Mouse (Mus musculus) E14TG2a.4 (cell line): ENCODE data around the gene Clcn2.
A peak's percentile ranks its signal among the peaks of the same experiment; 100 is the strongest.

Source experiments
- H3K27me3 ChIP-seq: 2 replicates; pipeline ENCODE4 v1.6.1; 2014; ENCODE audit warnings: low read length, control low read depth; ENCODE audit not compliant: insufficient read depth
- H3K36me3 ChIP-seq: 2 replicates; pipeline ENCODE4 v1.6.1; 2014; ENCODE audit warnings: low read length, control low read depth; ENCODE audit not compliant: insufficient read depth
- H3K4me1 ChIP-seq: replicated peaks from 2 replicates; pipeline ENCODE4 v1.6.1; 2014; ENCODE audit warnings: low read depth, low read length, control low read depth
- H3K4me3 ChIP-seq: replicated peaks from 2 replicates; pipeline ENCODE4 v1.5.1; 2014; ENCODE audit warnings: mild to moderate bottlenecking, low read length
- H3K9me3 ChIP-seq: 2 replicates; pipeline ENCODE4 v1.6.1; 2014; ENCODE audit warnings: low read length, control low read depth
- CTCF ChIP-seq: conservative IDR thresholded peaks from 2 replicates; pipeline ENCODE4 v1.5.1; 2014; ENCODE audit warnings: low read length
- NANOG ChIP-seq: IDR thresholded peaks from 2 replicates; pipeline ENCODE4 v1.6.1; 2014; ENCODE audit warnings: borderline replicate concordance, low read length, mixed read lengths
- POU5F1 ChIP-seq: IDR thresholded peaks from 2 replicates; pipeline ENCODE4 v1.6.1; 2014; ENCODE audit warnings: low read length, borderline replicate concordance

Gene Clcn2

GRCm38 (mm10) chr16:20726384-20726783 lies 8.8 kb upstream of the Clcn2 start:
- Histone ChIP-seq H3K9me3 (no peaks in the 10 kb centered on the region), H3K36me3 (peaks cover 42% of the 10 kb centered on the region), H3K27me3 (no peaks in the 10 kb centered on the region), H3K4me1 (peaks cover 86% of the 10 kb centered on the region), H3K4me3 (no peak overlapping the region)
- TF ChIP-seq CTCF (no peak), NANOG (no peak), POU5F1 (no peak)

GRCm38 (mm10) chr16:20725750-20726149 lies 8.2 kb upstream of the Clcn2 start:
- Histone ChIP-seq H3K36me3 (peaks cover 48% of the 10 kb centered on the region), H3K27me3 (no peaks in the 10 kb centered on the region), H3K4me1 (peaks cover 87% of the 10 kb centered on the region), H3K4me3 (no peak overlapping the region), H3K9me3 (no peaks in the 10 kb centered on the region)
- TF ChIP-seq POU5F1 (no peak), CTCF (no peak), NANOG (no peak)

GRCm38 (mm10) chr16:20725321-20725720 lies 7.8 kb upstream of the Clcn2 start:
- Histone ChIP-seq H3K4me1 (peaks cover 87% of the 10 kb centered on the region), H3K9me3 (no peaks in the 10 kb centered on the region), H3K36me3 (peaks cover 52% of the 10 kb centered on the region), H3K27me3 (no peaks in the 10 kb centered on the region), H3K4me3 (no peak overlapping the region; the same call in 1 of the 2 replicates)
- TF ChIP-seq NANOG (no peak), CTCF (no peak), POU5F1 (no peak)

- TF ChIP-seq NANOG (peak; percentile 45; the same call in 1 of the 2 replicates), POU5F1 (no peak), CTCF (peak; percentile 49)
- Histone ChIP-seq H3K27me3 (no peaks in the 10 kb centered on the region), H3K9me3 (no peaks in the 10 kb centered on the region), H3K4me1 (peaks cover 86% of the 10 kb centered on the region), H3K4me3 (peak overlapping the region; percentile 8; the same call in 1 of the 2 replicates), H3K36me3 (peaks cover 62% of the 10 kb centered on the region)
Measured at GRCm38 (mm10) chr16:20724338-20724748, 6.8 kb upstream of the Clcn2 start.

GRCm38 (mm10) chr16:20723247-20723646 lies 5.7 kb upstream of the Clcn2 start:
- TF ChIP-seq CTCF, result no peak
- Histone ChIP-seq H3K27me3 (no peaks in the 10 kb centered on the region), H3K4me3 (no peak overlapping the region), H3K4me1 (peaks cover 82% of the 10 kb centered on the region), H3K36me3 (peaks cover 58% of the 10 kb centered on the region), H3K9me3 (no peaks in the 10 kb centered on the region)

GRCm38 (mm10) chr16:20722736-20723135 lies 5.2 kb upstream of the Clcn2 start:
- TF ChIP-seq POU5F1 (no peak), CTCF (no peak), NANOG (no peak)
- Histone ChIP-seq H3K4me1 (peaks cover 81% of the 10 kb centered on the region), H3K4me3 (0 out of 2 replicates have a peak overlapping the region, but pooled peaks have one; percentile 17), H3K36me3 (peaks cover 56% of the 10 kb centered on the region), H3K9me3 (no peaks in the 10 kb centered on the region), H3K27me3 (no peaks in the 10 kb centered on the region)

GRCm38 (mm10) chr16:20721808-20722207 lies 4.3 kb upstream of the Clcn2 start:
- peaks cover 52% of the 10 kb centered on the region for H3K36me3 ChIP-seq
- peaks cover 85% of the 10 kb centered on the region for H3K4me1 ChIP-seq
- H3K4me3 ChIP-seq, result no peak overlapping the region
- TF ChIP-seq POU5F1 (no peak), NANOG (no peak), CTCF (no peak)
- H3K9me3 ChIP-seq, result no peaks in the 10 kb centered on the region
- no peaks in the 10 kb centered on the region for H3K27me3 ChIP-seq

GRCm38 (mm10) chr16:20717978-20718670 lies 578 bp upstream of the Clcn2 start:
- Histone ChIP-seq H3K4me3 (peak overlapping the region; percentile 88), H3K4me1 (peaks cover 75% of the 10 kb centered on the region), H3K9me3 (no peaks in the 10 kb centered on the region), H3K36me3 (peaks cover 42% of the 10 kb centered on the region), H3K27me3 (no peaks in the 10 kb centered on the region)
- TF ChIP-seq NANOG (no peak), POU5F1 (no peak), CTCF (no peak)

- Histone ChIP-seq H3K9me3 (peaks cover 5% of the 10 kb centered on the region), H3K27me3 (no peaks in the 10 kb centered on the region), H3K4me3 (peak overlapping the region; percentile 88), H3K4me1 (peaks cover 75% of the 10 kb centered on the region), H3K36me3 (peaks cover 46% of the 10 kb centered on the region)
- TF ChIP-seq CTCF, result no peak
- TF ChIP-seq POU5F1, result no peak
Measured at GRCm38 (mm10) chr16:20716841-20717180, 735 bp downstream of the Clcn2 start.
